13 mouse cellular contexts compared by ENCODE assay signal in the genomic region with DNA sequence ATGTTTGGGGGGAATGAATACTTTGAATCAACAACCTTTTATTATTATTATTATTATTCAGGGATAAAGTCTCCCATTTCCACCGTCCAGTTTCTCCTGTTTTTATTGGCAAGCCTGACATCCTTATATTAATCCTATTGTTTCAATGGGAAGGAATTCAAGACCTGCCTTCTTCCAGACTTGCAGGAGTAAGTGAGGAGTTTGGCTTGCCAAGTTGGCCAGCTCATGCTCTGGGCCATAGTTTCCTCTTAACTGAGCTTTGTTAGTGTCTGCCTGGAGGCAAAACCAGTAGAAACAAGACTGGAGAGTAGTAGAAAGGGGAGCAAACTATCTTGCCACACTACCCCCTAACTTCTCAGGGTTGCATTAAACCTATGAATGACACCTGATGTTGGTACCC.
"Had no signal": no experiment of that assay in that cellular context is flagged by ENCODE, and none has a peak within 500 bp of the region (broad histone marks: within the 10 kb centered on the region; RNA-seq: fewer than 3 reads in every experiment).

No protein-coding gene starts in this region.

- H3K27ac ChIP-seq: limb, embryonic 13.5 days; liver, embryonic 13.5 days; lung, embryonic 15.5 days; macrophage; midbrain, embryonic 15.5 days; neural tube, embryonic 12.5 days; stomach, postnatal 0 days had no signal

- H3K4me1 ChIP-seq: liver, embryonic 13.5 days; megakaryocyte, embryonic 14.5 days had no signal

- DNase-seq: kidney, postnatal 10 days; kidney, postnatal 4 days; liver, embryonic 13.5 days; liver, postnatal 0 days; lung, postnatal 14 days; thymus, postnatal 4 days had no signal

- H3K4me3 ChIP-seq: limb, embryonic 13.5 days; liver, embryonic 13.5 days; lung, embryonic 15.5 days; megakaryocyte, embryonic 14.5 days; midbrain, embryonic 15.5 days; neural tube, embryonic 12.5 days had no signal
